Mouse (Mus musculus): ENCODE results near the gene Vamp2. TPM values are rescaled to one million over a fixed set of nuclear protein-coding genes. Genes with fewer than 3 reads are reported as not detected.
A peak's percentile ranks its signal among the peaks of the same experiment; 100 is the strongest.

Vamp2 gene
- polyA plus RNA-seq (2015; fragmentation: Nextera tagmentation; extraction: Ambion mirVana) = 81.5 and 114 TPM in 2 replicates

DNA sequence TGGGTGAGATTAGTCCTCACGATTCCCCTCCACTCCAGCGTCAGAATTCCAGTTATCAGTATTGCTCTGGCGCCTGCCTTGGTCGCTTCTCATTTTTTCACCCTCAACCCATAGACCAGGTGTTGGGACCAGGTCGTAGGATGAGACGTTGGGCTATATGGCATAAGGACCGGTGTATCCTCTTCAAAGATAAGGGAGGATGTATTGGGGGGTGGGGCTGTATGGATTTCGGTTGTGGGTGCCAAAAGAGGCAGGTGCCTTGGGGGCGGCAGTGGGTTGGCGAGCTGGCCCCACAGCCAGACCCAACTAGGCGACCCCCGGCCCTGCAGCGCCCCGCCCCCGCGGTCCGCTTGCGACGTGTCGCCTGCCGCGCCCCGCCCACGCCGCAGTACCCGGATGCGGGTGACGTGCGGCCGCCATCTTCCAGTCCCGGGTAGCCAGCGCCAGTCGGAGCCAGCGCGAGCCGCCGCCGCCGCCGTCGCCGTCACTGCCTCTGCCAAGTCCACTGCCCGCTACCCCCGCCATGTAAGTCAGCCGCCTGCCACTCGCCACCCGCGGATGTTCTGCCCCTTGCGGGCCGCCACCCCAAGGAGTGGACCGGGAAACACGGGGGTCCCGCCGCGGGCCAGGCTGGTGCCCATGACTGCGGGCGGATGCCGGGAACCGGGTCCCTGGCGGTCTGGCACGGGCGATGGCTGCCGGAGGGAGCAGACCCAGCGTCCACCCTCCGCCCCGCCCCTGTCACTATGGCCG is at the start of gene Vamp2:
TSS of gene Vamp2 (plus strand) at position 388 of the 753 bp plus-strand sequence.
- peak within 1 kb of the TSS; percentile 99 for H3K9ac ChIP-seq (replicated peaks; ENCODE audit: low read length)
- WGBS = under 1% methylated on average over 60 of the region's 67 CpGs

DNA sequence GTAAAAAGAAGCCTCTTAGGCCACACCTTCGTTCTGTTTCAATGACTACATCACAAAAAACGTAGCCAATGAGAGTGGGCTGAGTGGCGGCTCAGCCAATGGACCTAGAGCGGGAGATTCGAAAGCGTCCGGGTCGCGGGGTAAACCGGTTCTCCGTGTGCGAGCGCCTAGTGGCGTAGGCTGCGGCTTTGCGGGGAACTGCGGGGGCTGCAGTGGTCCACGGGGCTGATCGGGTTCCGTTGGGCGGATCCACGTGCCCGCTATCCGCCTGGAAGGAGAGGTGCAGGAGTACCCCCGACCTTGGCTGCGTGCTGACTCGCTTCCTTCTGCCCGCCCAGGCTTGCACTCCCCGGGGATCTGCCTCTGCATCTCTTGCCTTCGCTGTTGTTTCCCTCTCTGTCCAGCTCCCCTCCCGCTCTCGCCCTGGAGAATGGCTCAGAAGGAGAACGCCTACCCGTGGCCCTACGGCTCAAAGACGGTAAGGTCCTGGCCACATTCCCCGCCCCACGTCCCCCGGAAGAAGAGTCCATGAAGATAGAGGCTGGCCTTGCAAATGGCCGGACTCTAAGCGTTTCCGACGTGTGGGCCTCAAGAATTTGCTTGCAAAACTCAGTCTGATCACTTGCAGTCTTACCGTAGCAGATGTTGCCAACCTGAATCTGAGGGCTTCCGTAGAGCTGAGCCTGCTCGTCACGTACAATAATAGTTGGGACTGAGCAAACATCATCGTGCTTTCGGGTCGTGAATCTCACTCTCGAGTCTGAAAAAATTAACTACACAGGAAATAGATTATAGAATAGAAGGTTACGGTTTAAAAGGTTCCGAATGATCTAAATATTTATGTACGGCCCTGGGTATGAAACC is 42.5 kb upstream of the Vamp2 start, which contains the start of gene Aurkb:
TSS of gene Aurkb (plus strand) at position 117 of the 864 bp plus-strand sequence.
- 1% methylated on average over 52 of the region's 54 CpGs for WGBS
- H3K27ac ChIP-seq (ENCODE audit: low read length) = peak within 1 kb of the TSS; percentile 85
- H3K27me3 ChIP-seq (ENCODE audit: insufficient read depth, low read length) = no peaks in the 10 kb centered on the region
- peaks cover 24% of the 10 kb centered on the region for H3K36me3 ChIP-seq (ENCODE audit: insufficient read depth, low read length)
- peak within 1 kb of the TSS; percentile 64 for H3K4me2 ChIP-seq (replicated peaks; ENCODE audit: low read depth, low read length)
- H3K4me3 ChIP-seq (ENCODE audit: low read length) = peak within 1 kb of the TSS; percentile 83
- H3K4me1 ChIP-seq (ENCODE audit: insufficient read depth, low read length) = peaks cover 18% of the 10 kb centered on the region
- no peaks in the 10 kb centered on the region for H3K9me3 ChIP-seq (ENCODE audit: low read length)
- H3K9ac ChIP-seq (replicated peaks; ENCODE audit: low read length) = peak within 1 kb of the TSS; percentile 79
- peak; percentile 75 for ATAC-seq (ENCODE audit: low FRiP score, low TSS enrichment)

More for the DNA sequence above, at the start of gene Vamp2:
- Histone ChIP-seq H3K27ac (ENCODE audit: low read length) (peak within 1 kb of the TSS; percentile 97), H3K36me3 (ENCODE audit: insufficient read depth, low read length) (peaks cover 18% of the 10 kb centered on the region; the same call in 1 of the 2 replicates), H3K9me3 (ENCODE audit: low read length) (no peaks in the 10 kb centered on the region), H3K4me2 (replicated peaks; ENCODE audit: low read depth, low read length) (peak within 1 kb of the TSS; percentile 72), H3K4me1 (ENCODE audit: insufficient read depth, low read length) (peaks cover 37% of the 10 kb centered on the region), H3K4me3 (ENCODE audit: low read length) (peak within 1 kb of the TSS; percentile 100), H3K27me3 (ENCODE audit: insufficient read depth, low read length) (no peaks in the 10 kb centered on the region)
- peak; percentile 72 for ATAC-seq (ENCODE audit: low FRiP score, low TSS enrichment)

DNA sequence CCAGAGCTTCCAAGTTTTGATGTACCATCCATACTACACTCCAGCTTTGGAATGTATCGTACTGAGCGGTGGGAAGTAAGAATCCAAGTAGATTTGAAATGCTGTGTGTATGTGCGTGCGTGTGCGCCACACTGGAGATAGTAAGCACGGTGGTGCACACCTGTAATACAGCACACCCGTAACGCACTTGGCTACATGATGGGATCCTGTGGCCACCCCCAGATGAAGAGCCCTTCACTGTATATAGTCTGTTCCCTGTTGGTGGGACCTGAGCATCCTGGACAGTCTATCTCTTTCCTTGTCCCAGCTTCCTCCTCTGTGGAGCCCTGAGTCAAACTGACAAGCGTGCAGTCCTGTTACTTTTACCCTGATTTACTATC is 41.9 kb upstream of the Vamp2 start:
- Histone ChIP-seq H3K4me1 (ENCODE audit: insufficient read depth, low read length) (peaks cover 18% of the 10 kb centered on the region), H3K27ac (ENCODE audit: low read length) (peak overlapping the region; percentile 85), H3K36me3 (ENCODE audit: insufficient read depth, low read length) (peaks cover 29% of the 10 kb centered on the region), H3K4me3 (ENCODE audit: low read length) (peak overlapping the region; percentile 83), H3K9ac (replicated peaks; ENCODE audit: low read length) (peak overlapping the region; percentile 79), H3K9me3 (ENCODE audit: low read length) (no peaks in the 10 kb centered on the region), H3K27me3 (ENCODE audit: insufficient read depth, low read length) (no peaks in the 10 kb centered on the region), H3K4me2 (replicated peaks; ENCODE audit: low read depth, low read length) (peak overlapping the region; percentile 64)
- ATAC-seq (ENCODE audit: low FRiP score, low TSS enrichment) = no peak
- WGBS = 4% methylated on average over 9 of the region's 9 CpGs

DNA sequence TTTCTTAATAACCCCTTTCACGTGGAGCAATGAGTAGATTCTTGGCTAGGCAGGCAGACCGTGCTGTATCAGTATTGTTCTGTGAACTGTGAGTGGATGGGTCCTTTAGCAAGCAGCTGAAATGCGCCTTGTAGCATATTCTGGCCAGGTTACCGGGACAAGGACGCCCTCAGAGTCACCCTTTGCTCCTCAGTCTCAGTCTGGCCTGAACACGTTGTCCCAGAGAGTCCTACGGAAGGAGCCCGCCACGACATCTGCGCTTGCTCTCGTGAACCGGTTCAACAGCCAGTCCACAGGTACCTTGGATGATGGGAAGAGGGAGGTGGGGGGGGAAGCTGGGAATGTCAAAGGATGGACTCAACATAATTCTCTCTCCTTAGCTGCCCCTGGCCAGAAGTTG is 40.7 kb upstream of the Vamp2 start:
- Histone ChIP-seq H3K9me3 (ENCODE audit: low read length) (no peaks in the 10 kb centered on the region), H3K27me3 (ENCODE audit: insufficient read depth, low read length) (no peaks in the 10 kb centered on the region), H3K4me2 (replicated peaks; ENCODE audit: low read depth, low read length) (peak overlapping the region; percentile 64; the same call in 1 of the 2 replicates), H3K4me3 (ENCODE audit: low read length) (0 out of 2 replicates have a peak overlapping the region, but pooled peaks have one; percentile 16), H3K4me1 (ENCODE audit: insufficient read depth, low read length) (peaks cover 18% of the 10 kb centered on the region), H3K27ac (ENCODE audit: low read length) (no peak overlapping the region), H3K9ac (replicated peaks; ENCODE audit: low read length) (peak overlapping the region; percentile 15; the same call in 1 of the 2 replicates), H3K36me3 (ENCODE audit: insufficient read depth, low read length) (peaks cover 32% of the 10 kb centered on the region)
- 89% methylated on average over 12 of the region's 12 CpGs for WGBS
- no peak for ATAC-seq (ENCODE audit: low FRiP score, low TSS enrichment)

DNA sequence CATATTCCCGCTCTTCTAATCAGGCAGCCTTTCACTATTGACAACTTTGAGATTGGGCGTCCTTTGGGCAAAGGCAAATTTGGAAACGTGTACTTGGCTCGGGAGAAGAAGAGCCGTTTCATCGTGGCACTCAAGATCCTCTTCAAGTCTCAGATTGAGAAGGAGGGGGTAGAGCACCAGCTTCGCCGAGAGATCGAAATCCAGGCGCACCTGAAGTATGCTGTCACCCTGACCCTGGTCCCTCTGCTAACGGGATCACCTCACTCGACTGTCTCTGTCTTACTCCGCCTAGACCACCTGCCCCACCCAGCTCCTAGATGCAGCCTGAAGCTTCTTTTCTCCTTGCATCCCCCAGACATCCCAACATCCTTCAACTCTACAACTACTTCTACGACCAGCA is 40.1 kb upstream of the Vamp2 start:
- H3K9ac ChIP-seq (replicated peaks; ENCODE audit: low read length) = no peak overlapping the region
- no peak for ATAC-seq (ENCODE audit: low FRiP score, low TSS enrichment)
- no peak overlapping the region for H3K4me3 ChIP-seq (ENCODE audit: low read length)

DNA sequence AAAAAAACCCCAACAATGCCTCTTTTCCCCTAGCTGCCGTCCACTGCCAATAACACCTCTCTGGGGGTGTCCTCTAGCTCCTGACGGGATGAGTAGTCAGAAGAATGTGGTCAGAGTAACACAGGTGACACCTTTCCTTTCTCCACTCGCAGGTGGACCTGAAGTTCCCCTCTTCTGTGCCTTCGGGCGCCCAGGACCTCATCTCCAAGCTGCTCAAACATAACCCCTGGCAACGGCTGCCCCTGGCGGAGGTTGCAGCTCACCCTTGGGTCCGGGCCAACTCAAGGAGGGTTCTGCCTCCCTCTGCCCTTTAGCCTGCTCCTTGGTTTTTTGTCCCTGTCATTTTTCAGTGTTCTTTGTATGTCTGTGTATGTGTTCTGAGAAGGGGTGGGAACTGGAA is 37.5 kb upstream of the Vamp2 start:
- Histone ChIP-seq H3K4me2 (replicated peaks; ENCODE audit: low read depth, low read length) (no peak overlapping the region), H3K9me3 (ENCODE audit: low read length) (no peaks in the 10 kb centered on the region), H3K27me3 (ENCODE audit: insufficient read depth, low read length) (no peaks in the 10 kb centered on the region), H3K9ac (replicated peaks; ENCODE audit: low read length) (no peak overlapping the region), H3K4me3 (ENCODE audit: low read length) (no peak overlapping the region), H3K36me3 (ENCODE audit: insufficient read depth, low read length) (peaks cover 35% of the 10 kb centered on the region), H3K27ac (ENCODE audit: low read length) (no peak overlapping the region), H3K4me1 (ENCODE audit: insufficient read depth, low read length) (peaks cover 18% of the 10 kb centered on the region)
- WGBS = 92% methylated on average over 8 of the region's 8 CpGs
- ATAC-seq (ENCODE audit: low FRiP score, low TSS enrichment) = no peak

More for the DNA sequence above, 40.1 kb upstream of the Vamp2 start:
- H3K27ac ChIP-seq (ENCODE audit: low read length) = no peak overlapping the region
- peaks cover 18% of the 10 kb centered on the region for H3K4me1 ChIP-seq (ENCODE audit: insufficient read depth, low read length)
- H3K9me3 ChIP-seq (ENCODE audit: low read length) = no peaks in the 10 kb centered on the region
- no peak overlapping the region for H3K4me2 ChIP-seq (replicated peaks; ENCODE audit: low read depth, low read length)
- peaks cover 32% of the 10 kb centered on the region for H3K36me3 ChIP-seq (ENCODE audit: insufficient read depth, low read length)
- no peaks in the 10 kb centered on the region for H3K27me3 ChIP-seq (ENCODE audit: insufficient read depth, low read length)
- WGBS = 89% methylated on average over 14 of the region's 14 CpGs

DNA sequence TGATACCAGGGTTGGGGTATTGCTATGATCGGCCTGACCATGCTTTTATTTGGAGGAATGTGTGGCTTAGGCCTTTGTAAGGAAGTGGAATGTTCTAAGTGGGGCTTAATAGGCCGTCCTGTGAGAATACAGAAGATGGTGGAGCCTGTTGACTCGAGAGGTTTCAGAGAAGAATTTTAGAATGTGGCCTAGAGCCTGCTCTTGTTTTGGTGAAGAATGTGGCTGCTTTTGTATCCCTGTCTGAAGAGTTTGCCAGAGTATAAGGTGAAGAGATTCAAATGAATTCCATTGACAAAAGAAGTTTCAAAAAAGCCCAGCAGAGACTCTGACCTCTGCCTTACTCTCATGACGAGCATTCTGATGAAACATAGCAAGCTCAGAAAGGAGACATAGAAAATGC is 36.5 kb upstream of the Vamp2 start:
- ATAC-seq (ENCODE audit: low FRiP score, low TSS enrichment) = no peak
- Histone ChIP-seq H3K9ac (replicated peaks; ENCODE audit: low read length) (no peak overlapping the region), H3K4me1 (ENCODE audit: insufficient read depth, low read length) (peaks cover 15% of the 10 kb centered on the region), H3K9me3 (ENCODE audit: low read length) (no peaks in the 10 kb centered on the region), H3K27ac (ENCODE audit: low read length) (no peak overlapping the region), H3K4me2 (replicated peaks; ENCODE audit: low read depth, low read length) (no peak overlapping the region), H3K4me3 (ENCODE audit: low read length) (no peak overlapping the region), H3K27me3 (ENCODE audit: insufficient read depth, low read length) (no peaks in the 10 kb centered on the region), H3K36me3 (ENCODE audit: insufficient read depth, low read length) (peaks cover 35% of the 10 kb centered on the region)
- 88% methylated on average over 4 of the region's 4 CpGs for WGBS

DNA sequence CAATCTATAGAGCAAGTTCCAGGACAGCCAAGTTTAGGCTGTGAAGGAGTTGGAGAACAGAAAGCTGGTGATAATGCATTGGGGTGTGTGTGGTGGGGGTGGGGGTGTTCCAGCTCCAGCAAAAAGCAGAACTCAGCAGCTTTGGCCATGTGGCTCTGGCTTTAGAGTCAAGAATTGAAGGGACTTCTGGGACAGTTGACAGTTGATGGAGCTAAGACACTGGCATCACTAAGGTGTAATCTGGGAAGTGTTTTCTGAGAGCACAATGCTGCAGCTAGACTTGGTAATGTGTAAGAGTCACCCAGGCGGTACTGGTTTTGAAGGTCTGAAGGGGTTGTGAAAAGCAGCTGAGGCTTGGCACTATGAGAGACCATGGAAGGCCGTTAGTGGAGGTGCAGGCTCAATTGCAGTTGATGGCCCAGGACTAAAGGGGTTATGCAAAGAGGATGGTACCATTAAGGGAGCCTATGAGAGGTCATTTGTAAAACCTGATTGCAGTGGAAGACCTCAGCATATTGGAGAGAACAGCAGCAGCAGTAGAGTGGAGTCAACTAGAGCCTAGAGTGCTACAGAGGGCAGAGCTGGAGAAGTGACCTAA is 35.4 kb upstream of the Vamp2 start:
- H3K9me3 ChIP-seq (ENCODE audit: low read length) = no peaks in the 10 kb centered on the region
- peaks cover 34% of the 10 kb centered on the region for H3K36me3 ChIP-seq (ENCODE audit: insufficient read depth, low read length)
- 55% methylated on average over 2 of the region's 2 CpGs for WGBS
- peaks cover 7% of the 10 kb centered on the region; the same call in 1 of the 2 replicates for H3K4me1 ChIP-seq (ENCODE audit: insufficient read depth, low read length)
- no peak overlapping the region for H3K9ac ChIP-seq (replicated peaks; ENCODE audit: low read length)
- no peak for ATAC-seq (ENCODE audit: low FRiP score, low TSS enrichment)
- H3K4me2 ChIP-seq (replicated peaks; ENCODE audit: low read depth, low read length) = no peak overlapping the region
- no peak overlapping the region for H3K27ac ChIP-seq (ENCODE audit: low read length)
- H3K4me3 ChIP-seq (ENCODE audit: low read length) = no peak overlapping the region
- H3K27me3 ChIP-seq (ENCODE audit: insufficient read depth, low read length) = no peaks in the 10 kb centered on the region

DNA sequence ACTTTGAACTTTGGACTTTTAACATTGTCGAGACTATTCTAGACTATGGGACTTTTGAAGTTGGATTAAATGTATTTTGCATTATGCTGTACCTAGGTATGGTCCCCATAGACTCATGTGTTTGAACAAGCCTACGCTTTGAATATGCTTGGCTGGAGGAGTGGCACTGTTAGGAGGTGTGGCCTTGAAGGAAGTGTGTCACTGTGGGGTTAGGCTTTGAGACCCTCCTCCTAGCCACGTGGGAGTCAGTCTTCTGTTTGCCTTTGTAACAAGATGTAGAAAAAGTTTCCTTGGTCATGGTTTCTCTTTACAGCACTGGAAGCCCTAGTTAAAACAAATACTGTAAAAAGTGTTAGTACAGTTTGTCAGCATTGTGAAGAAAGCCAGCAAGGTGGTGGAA is 34.4 kb upstream of the Vamp2 start:
- Histone ChIP-seq H3K36me3 (ENCODE audit: insufficient read depth, low read length) (peaks cover 24% of the 10 kb centered on the region), H3K27me3 (ENCODE audit: insufficient read depth, low read length) (no peaks in the 10 kb centered on the region), H3K4me2 (replicated peaks; ENCODE audit: low read depth, low read length) (no peak overlapping the region), H3K27ac (ENCODE audit: low read length) (no peak overlapping the region), H3K9ac (replicated peaks; ENCODE audit: low read length) (no peak overlapping the region), H3K4me3 (ENCODE audit: low read length) (no peak overlapping the region), H3K4me1 (ENCODE audit: insufficient read depth, low read length) (peaks cover 14% of the 10 kb centered on the region), H3K9me3 (ENCODE audit: low read length) (no peaks in the 10 kb centered on the region)
- 67% methylated on average over 3 of the region's 3 CpGs for WGBS
- no peak for ATAC-seq (ENCODE audit: low FRiP score, low TSS enrichment)

Measured in kidney, embryonic 16.5 days (tissue).